Mouse (Mus musculus): ENCODE measurements at regions not wholly inside any gene's neighbourhood (a gene's known extent, or its start where the extent isn't known, plus 50 kb on each side); places are given as distances from the start of the nearest gene placed in this dataset.

- Histone ChIP-seq H3K4me3 (no peak overlapping the region), H3K27me3 (ENCODE audit: control insufficient read depth, insufficient read depth, insufficient read length) (no peaks in the 10 kb centered on the region), H3K79me2 (ENCODE audit: control insufficient read depth, insufficient read depth) (no peaks in the 10 kb centered on the region), H3K4me2 (ENCODE audit: low read depth) (peak overlapping the region; percentile 24), H3ac (ENCODE audit: control insufficient read depth, insufficient read length) (no peak overlapping the region), H3K36me3 (ENCODE audit: control insufficient read depth, insufficient read depth) (no peaks in the 10 kb centered on the region)
- TF ChIP-seq MYOD1 (IDR thresholded peaks at IDR 0.05; ENCODE audit: control insufficient read depth in 1 of 3, insufficient read length in 2 of 3, low read depth in 2 of 3) (no peak), USF1 (IDR thresholded peaks at IDR 0.05; ENCODE audit: low read depth) (no peak), POLR2A (IDR thresholded peaks at IDR 0.05; ENCODE audit: insufficient read length, low read depth) (no peak), REST (IDR thresholded peaks at IDR 0.05; ENCODE audit: insufficient read depth, insufficient read length) (no peak), SRF (IDR thresholded peaks at IDR 0.05; ENCODE audit: control insufficient read depth, insufficient read length, low read depth) (no peak), E2F4 (IDR thresholded peaks at IDR 0.05; ENCODE audit: insufficient read depth) (no peak), POLR2AphosphoS2 (IDR thresholded peaks at IDR 0.05; ENCODE audit: insufficient read length, low read depth) (no peak), TCF12 (IDR thresholded peaks at IDR 0.05; ENCODE audit: insufficient read depth, poor library complexity, severe bottlenecking) (no peak), TCF3 (IDR thresholded peaks at IDR 0.05; ENCODE audit: insufficient read length, low read depth) (no peak), MYOG (IDR thresholded peaks at IDR 0.05; ENCODE audit: control insufficient read depth in 1 of 3, insufficient read depth in 1 of 3, insufficient read length in 2 of 3, low read depth in 2 of 3) (no peak)
Measured at GRCm38 (mm10) chr1:184344829-184345228, 310.7 kb upstream of the 1700056E22Rik start.

GRCm38 (mm10) chr1:184335952-184336351, 301.9 kb upstream of the 1700056E22Rik start:
- H3K79me2 ChIP-seq (ENCODE audit: control insufficient read depth, insufficient read depth) = no peaks in the 10 kb centered on the region

GRCm38 (mm10) chr1:184335281-184335680, 301.2 kb upstream of the 1700056E22Rik start:
- Histone ChIP-seq H3K4me3 (no peak overlapping the region), H3K4me2 (ENCODE audit: low read depth) (no peak overlapping the region), H3K27me3 (ENCODE audit: control insufficient read depth, insufficient read depth, insufficient read length) (no peaks in the 10 kb centered on the region), H3ac (ENCODE audit: control insufficient read depth, insufficient read length) (no peak overlapping the region), H3K36me3 (ENCODE audit: control insufficient read depth, insufficient read depth) (no peaks in the 10 kb centered on the region), H3K79me2 (ENCODE audit: control insufficient read depth, insufficient read depth) (no peaks in the 10 kb centered on the region)
- TF ChIP-seq POLR2AphosphoS2 (IDR thresholded peaks at IDR 0.05; ENCODE audit: insufficient read length, low read depth) (no peak), TCF3 (IDR thresholded peaks at IDR 0.05; ENCODE audit: insufficient read length, low read depth) (no peak), POLR2A (IDR thresholded peaks at IDR 0.05; ENCODE audit: insufficient read length, low read depth) (no peak), MYOG (IDR thresholded peaks at IDR 0.05; ENCODE audit: control insufficient read depth in 1 of 3, insufficient read depth in 1 of 3, insufficient read length in 2 of 3, low read depth in 2 of 3) (no peak), REST (IDR thresholded peaks at IDR 0.05; ENCODE audit: insufficient read depth, insufficient read length) (no peak), TCF12 (IDR thresholded peaks at IDR 0.05; ENCODE audit: insufficient read depth, poor library complexity, severe bottlenecking) (no peak), MYOD1 (IDR thresholded peaks at IDR 0.05; ENCODE audit: control insufficient read depth in 1 of 3, insufficient read length in 2 of 3, low read depth in 2 of 3) (no peak), E2F4 (IDR thresholded peaks at IDR 0.05; ENCODE audit: insufficient read depth) (no peak), USF1 (IDR thresholded peaks at IDR 0.05; ENCODE audit: low read depth) (no peak), SRF (IDR thresholded peaks at IDR 0.05; ENCODE audit: control insufficient read depth, insufficient read length, low read depth) (no peak), MAX (IDR thresholded peaks at IDR 0.05; ENCODE audit: low read depth) (no peak), CEBPB (IDR thresholded peaks at IDR 0.05; ENCODE audit: insufficient read depth, poor library complexity, severe bottlenecking) (no peak)

More at GRCm38 (mm10) chr1:184335952-184336351, 301.9 kb upstream of the 1700056E22Rik start:
- H3K27me3 ChIP-seq (ENCODE audit: control insufficient read depth, insufficient read depth, insufficient read length) = no peaks in the 10 kb centered on the region
- no peak overlapping the region for H3K4me3 ChIP-seq
- TF ChIP-seq MYOG (IDR thresholded peaks at IDR 0.05; ENCODE audit: control insufficient read depth in 1 of 3, insufficient read depth in 1 of 3, insufficient read length in 2 of 3, low read depth in 2 of 3) (no peak), MYOD1 (IDR thresholded peaks at IDR 0.05; ENCODE audit: control insufficient read depth in 1 of 3, insufficient read length in 2 of 3, low read depth in 2 of 3) (no peak), MAX (IDR thresholded peaks at IDR 0.05; ENCODE audit: low read depth) (no peak), USF1 (IDR thresholded peaks at IDR 0.05; ENCODE audit: low read depth) (no peak), SRF (IDR thresholded peaks at IDR 0.05; ENCODE audit: control insufficient read depth, insufficient read length, low read depth) (no peak), TCF12 (IDR thresholded peaks at IDR 0.05; ENCODE audit: insufficient read depth, poor library complexity, severe bottlenecking) (no peak), TCF3 (IDR thresholded peaks at IDR 0.05; ENCODE audit: insufficient read length, low read depth) (no peak), POLR2AphosphoS2 (IDR thresholded peaks at IDR 0.05; ENCODE audit: insufficient read length, low read depth) (no peak), CEBPB (IDR thresholded peaks at IDR 0.05; ENCODE audit: insufficient read depth, poor library complexity, severe bottlenecking) (no peak), E2F4 (IDR thresholded peaks at IDR 0.05; ENCODE audit: insufficient read depth) (no peak), POLR2A (IDR thresholded peaks at IDR 0.05; ENCODE audit: insufficient read length, low read depth) (no peak), REST (IDR thresholded peaks at IDR 0.05; ENCODE audit: insufficient read depth, insufficient read length) (no peak)
- no peak overlapping the region for H3K4me2 ChIP-seq (ENCODE audit: low read depth)
- H3K36me3 ChIP-seq (ENCODE audit: control insufficient read depth, insufficient read depth) = no peaks in the 10 kb centered on the region
- no peak overlapping the region for H3ac ChIP-seq (ENCODE audit: control insufficient read depth, insufficient read length)

- Histone ChIP-seq H3ac (ENCODE audit: control insufficient read depth, insufficient read length) (no peak overlapping the region), H3K79me2 (ENCODE audit: control insufficient read depth, insufficient read depth) (no peaks in the 10 kb centered on the region), H3K36me3 (ENCODE audit: control insufficient read depth, insufficient read depth) (no peaks in the 10 kb centered on the region), H3K27me3 (ENCODE audit: control insufficient read depth, insufficient read depth, insufficient read length) (no peaks in the 10 kb centered on the region), H3K4me3 (no peak overlapping the region), H3K4me2 (ENCODE audit: low read depth) (no peak overlapping the region)
- TF ChIP-seq TCF3 (IDR thresholded peaks at IDR 0.05; ENCODE audit: insufficient read length, low read depth) (no peak), MAX (IDR thresholded peaks at IDR 0.05; ENCODE audit: low read depth) (no peak), REST (IDR thresholded peaks at IDR 0.05; ENCODE audit: insufficient read depth, insufficient read length) (no peak), MYOG (IDR thresholded peaks at IDR 0.05; ENCODE audit: control insufficient read depth in 1 of 3, insufficient read depth in 1 of 3, insufficient read length in 2 of 3, low read depth in 2 of 3) (no peak), SRF (IDR thresholded peaks at IDR 0.05; ENCODE audit: control insufficient read depth, insufficient read length, low read depth) (no peak), E2F4 (IDR thresholded peaks at IDR 0.05; ENCODE audit: insufficient read depth) (no peak), POLR2A (IDR thresholded peaks at IDR 0.05; ENCODE audit: insufficient read length, low read depth) (no peak)
Measured at GRCm38 (mm10) chr1:184334818-184335217, 300.7 kb upstream of the 1700056E22Rik start.

- TF ChIP-seq REST (IDR thresholded peaks at IDR 0.05; ENCODE audit: insufficient read depth, insufficient read length) = no peak
- TF ChIP-seq MAX (IDR thresholded peaks at IDR 0.05; ENCODE audit: low read depth) = no peak
- TF ChIP-seq POLR2A (IDR thresholded peaks at IDR 0.05; ENCODE audit: insufficient read length, low read depth) = no peak
- TF ChIP-seq CEBPB (IDR thresholded peaks at IDR 0.05; ENCODE audit: insufficient read depth, poor library complexity, severe bottlenecking) = no peak
- TF ChIP-seq E2F4 (IDR thresholded peaks at IDR 0.05; ENCODE audit: insufficient read depth) = no peak
- TF ChIP-seq POLR2AphosphoS2 (IDR thresholded peaks at IDR 0.05; ENCODE audit: insufficient read length, low read depth) = no peak
- no peak for TF ChIP-seq SRF (IDR thresholded peaks at IDR 0.05; ENCODE audit: control insufficient read depth, insufficient read length, low read depth)
- TF ChIP-seq TCF12 (IDR thresholded peaks at IDR 0.05; ENCODE audit: insufficient read depth, poor library complexity, severe bottlenecking) = no peak
- no peak for TF ChIP-seq MYOG (IDR thresholded peaks at IDR 0.05; ENCODE audit: control insufficient read depth in 1 of 3, insufficient read depth in 1 of 3, insufficient read length in 2 of 3, low read depth in 2 of 3)
- TF ChIP-seq MYOD1 (IDR thresholded peaks at IDR 0.05; ENCODE audit: control insufficient read depth in 1 of 3, insufficient read length in 2 of 3, low read depth in 2 of 3) = no peak
- H3K79me2 ChIP-seq (ENCODE audit: control insufficient read depth, insufficient read depth) = no peaks in the 10 kb centered on the region
- H3ac ChIP-seq (ENCODE audit: control insufficient read depth, insufficient read length) = no peak overlapping the region
- H3K4me3 ChIP-seq = no peak overlapping the region
- no peaks in the 10 kb centered on the region for H3K27me3 ChIP-seq (ENCODE audit: control insufficient read depth, insufficient read depth, insufficient read length)
- no peaks in the 10 kb centered on the region for H3K36me3 ChIP-seq (ENCODE audit: control insufficient read depth, insufficient read depth)
- no peak overlapping the region for H3K4me2 ChIP-seq (ENCODE audit: low read depth)
Measured at GRCm38 (mm10) chr1:184333086-184333485, 299.0 kb upstream of the 1700056E22Rik start.
